Mouse (Mus musculus) hindlimb bud, embryonic 11.5 days (tissue): ENCODE results near the gene Edc3.
"Not testable (repeated sequence)": the region's sequence is repeated elsewhere in the genome, so short reads cannot be mapped to it uniquely, and the experiment has no call there.

Experiments
- DNase-seq: peaks from one replicate; pipeline ENCODE4 v3.0.0-alpha.2; 2012; ENCODE audit warnings: low read depth, low spot score; ENCODE audit errors: extremely low spot score

The Edc3 gene

DNA sequence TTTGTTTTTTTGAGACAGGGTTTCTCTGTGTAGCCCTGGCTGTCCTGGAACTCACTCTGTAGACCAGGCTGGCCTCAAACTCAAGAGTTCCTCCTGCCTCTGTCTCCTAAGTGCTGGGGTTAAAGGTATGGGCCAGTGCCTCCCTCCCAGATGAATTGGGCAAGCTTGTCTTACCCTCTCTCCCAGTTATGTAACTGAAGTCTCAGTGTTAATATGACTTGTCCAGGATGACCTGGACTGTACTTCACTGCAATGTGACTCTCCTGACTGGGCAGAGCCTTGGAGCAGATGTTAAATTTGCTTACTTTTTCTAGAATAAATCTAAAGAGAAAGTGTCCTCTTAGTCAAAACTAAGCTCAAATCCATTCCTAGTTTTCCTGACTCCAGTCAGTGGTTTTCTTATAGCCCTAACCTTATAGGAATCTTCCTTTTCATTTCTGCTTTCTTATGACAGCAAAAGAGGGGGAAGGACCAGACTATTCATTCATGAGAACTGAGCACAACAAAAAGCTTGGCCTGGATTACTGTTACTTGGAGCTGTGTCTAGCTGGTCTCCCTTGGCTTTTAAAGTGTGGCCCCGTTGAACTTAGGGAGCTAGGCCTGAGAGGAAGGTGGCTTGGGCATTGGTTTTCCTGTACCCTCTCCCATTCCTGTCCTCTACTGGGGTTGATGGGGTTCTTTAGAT is 9.7 kb upstream of the Edc3 start:
- DNase-seq: no peak

DNA sequence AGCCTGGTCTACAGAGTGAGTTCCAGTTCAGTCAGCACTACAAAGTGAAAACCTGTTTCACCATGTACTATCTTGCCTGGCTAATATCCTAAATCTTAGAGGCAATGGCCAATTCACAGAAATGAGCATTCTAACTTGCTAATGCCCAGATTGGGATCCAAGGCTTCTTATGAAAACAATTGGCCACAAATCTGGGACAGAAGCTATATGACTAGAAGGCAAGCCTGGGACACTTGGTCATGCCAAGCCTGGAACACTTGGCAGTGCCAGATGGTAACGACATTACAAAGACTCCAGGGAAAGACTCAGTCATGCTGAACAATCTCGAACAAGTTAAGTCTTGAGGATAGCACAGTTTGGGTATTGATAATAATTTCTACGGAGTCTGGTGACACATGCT is 1.8 kb upstream of the Edc3 start:
- no peak for DNase-seq

DNA sequence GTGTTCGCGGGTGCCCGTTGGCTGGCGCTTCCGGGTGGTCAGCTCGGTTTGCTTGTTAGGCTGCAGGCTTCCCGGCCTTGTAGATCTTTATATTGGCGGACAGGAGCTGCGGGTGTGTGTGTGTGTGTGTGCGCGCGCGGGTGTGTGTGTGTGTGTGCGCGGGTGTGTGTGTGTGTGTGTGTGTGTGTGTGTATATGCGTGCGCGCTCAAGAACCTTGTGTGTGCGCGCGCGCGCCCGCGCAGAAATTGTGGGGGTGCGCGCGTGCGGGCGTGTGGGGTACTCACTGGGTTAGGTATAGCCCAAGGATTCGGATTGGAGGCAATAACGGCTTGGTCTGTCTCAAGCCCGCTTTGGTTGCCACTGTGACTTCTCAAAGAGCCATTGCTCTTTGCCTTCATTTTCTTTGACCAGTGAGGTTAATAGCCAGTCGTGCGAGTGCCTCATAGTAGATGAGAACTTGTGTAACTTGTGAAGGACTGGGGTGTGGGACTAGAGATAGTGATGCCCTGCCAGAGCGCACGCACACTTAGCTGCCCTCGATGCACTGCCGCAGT is 457 bp downstream of the Edc3 start:
- DNase-seq: no peak

DNA sequence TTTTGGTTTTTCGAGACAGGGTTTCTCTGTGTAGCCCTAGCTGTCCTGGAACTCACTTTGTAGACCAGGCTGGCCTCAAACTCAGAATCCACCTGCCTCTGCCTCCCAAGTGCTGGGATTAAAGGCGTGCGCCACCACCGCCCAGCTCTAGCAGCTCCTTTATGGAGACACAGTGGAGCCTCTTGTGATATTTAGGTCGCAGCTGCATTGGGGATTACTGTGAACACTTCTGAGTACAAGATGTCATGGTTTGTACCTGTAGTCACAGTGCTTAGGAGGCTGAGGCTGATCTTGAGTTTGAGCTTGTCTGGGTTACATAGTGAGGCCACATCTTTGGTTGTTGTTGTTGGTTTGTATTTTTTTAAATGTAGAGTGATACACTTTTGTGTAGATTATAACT is 1.9 kb downstream of the Edc3 start:
- not testable (repeated sequence) for DNase-seq

DNA sequence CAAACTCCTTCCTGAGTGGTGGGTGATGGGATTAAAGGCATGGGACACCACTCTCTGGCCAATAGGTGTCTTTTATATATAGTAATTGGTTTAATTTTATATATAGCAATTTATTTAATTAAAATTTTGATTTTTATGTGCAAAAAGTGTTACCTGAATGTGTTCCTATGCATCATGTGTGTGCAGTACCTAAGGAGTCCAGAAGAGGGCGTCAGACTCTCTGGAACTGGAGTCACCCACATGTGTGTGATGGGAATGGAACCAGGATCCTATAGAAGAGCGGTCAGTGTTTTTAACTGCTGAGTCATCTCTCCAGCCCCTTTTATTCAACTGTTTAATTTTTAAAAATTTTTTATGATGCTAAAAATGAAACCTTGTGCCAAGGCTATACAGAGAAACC is 3.9 kb downstream of the Edc3 start:
- no peak for DNase-seq

DNA sequence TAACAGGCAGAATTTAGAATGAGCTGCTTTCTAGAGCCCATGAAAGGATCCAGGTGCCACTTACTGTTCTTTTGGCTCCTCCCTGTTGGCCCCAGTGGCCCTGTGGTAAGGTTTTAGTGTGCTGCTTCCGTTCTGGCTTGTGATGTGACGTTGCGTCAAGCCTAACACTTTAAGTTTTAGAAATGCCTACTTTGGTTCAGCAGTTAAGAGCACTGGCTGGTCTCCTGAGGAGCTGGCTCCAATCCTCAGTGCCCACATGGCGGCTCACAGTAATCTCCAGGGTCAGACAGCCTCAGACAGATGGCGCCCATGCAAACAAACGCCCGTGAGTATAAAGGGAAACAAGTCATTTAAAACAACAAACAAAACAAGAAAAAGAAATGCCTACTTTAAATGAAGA is 10.1 kb downstream of the Edc3 start:
- DNase-seq: no peak

DNA sequence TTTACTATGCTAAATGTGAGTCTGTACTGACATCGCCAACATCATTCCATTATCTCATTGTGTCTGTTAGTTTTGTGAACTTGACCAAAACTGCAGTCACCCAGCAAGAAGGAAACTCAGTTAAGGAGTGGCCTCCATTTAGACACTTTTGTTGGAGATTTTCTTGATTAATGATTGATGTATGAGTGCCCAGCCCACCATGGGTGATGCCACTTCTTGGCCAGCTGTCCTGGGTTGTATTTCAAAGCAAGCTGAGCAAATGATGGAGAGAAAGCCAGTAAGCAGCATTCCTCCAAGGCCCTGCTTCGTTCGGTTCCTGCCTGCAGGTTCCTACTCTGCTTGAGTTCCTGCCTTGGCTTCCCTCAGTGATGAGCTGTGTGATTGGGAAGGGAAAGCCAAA is 12.4 kb downstream of the Edc3 start:
- DNase-seq: no peak

DNA sequence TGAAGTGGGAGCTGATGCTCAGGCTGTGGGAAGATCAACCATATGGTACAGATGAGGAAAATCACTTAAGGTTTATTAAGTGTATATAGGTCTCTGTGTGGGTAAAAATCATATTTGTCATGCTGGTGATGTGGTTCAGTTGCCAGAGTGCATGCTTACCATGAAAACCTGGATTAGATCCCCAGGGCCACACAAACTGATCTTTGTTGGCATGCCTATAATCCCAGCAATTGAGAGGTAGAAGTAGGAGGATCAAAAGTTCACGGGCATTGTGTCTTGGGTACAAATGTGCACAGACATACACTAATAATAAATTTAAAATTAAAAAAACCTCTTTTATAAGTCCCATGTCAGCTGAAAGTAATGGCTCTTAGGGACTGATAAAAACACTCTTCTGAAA is 14.0 kb downstream of the Edc3 start:
- DNase-seq: no peak

DNA sequence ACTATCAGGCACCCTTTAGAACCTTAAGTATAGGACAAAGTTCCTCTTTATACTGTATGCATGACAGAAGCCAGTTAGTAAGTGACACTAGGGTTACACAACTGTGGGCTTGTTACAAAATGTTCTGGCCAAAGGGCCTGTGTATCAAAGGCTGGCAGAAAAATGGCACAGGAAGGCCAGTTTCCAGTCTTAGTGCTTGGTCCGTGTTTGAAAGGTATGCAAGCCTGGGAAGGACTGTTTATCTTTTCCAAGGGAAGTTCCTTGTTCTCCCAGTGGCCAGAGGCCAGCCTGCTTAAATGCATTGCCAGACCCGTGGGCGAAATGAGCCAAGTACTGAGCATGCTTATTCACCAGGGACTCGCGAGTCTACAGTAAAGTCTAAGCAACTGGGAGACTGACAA is 15.0 kb downstream of the Edc3 start:
- DNase-seq: no peak

DNA sequence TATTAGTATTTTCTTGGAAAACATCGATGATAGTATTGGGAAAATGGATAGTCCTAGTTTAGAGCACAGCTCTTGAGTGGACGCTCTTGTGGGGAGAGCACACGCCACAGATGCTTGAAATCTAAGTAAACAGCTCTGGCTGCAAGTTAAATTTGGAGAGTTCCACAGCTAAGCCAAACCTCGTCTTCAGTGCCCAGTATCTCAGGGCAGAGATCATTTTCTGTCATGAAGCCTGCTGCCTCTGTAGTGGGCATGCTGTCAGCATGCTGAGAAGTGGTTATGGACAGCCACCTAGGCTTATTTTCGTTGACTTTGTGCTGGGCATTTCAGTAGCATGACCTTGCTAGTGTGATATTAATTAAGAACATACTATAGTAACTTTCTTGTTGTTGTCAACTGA is 15.5 kb downstream of the Edc3 start:
- DNase-seq: no peak

DNA sequence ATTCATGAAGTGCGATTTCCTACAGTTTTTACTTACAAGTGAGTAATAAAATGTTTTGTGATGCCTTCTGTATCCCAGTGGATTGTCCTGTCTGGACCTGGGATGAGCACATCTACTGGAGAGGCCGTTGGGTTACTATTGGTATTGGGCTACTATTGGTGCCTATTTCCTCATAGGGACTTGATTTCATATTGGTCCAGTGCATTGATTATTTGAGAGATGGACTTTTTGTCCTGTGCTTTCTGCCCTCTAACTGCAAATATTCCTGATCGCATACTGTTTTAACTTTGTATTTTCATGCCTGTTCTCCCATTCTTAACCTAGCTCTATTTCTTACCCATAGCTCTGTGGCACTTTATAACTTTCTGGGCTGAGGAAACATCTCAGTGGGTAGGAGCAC is 16.4 kb downstream of the Edc3 start:
- DNase-seq: no peak

DNA sequence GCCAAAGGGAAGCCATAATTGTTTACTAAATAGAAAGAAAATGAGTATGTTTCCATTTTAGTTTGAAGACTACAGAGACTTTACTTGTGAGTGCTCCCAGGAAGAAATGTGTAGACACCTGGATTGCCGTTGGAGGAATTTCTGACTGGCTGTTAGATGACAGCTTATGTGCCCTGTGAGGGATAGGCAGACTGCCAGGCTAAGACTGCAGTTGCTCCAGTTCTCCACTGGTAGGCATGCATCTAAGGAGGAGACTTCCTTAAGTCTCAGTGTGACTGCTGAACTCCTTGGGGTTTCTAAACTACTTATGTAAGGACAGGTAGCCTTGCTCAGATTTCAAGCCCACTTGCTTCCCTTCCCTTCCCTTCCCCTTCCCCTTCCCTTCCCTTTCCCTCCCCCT is 20.0 kb downstream of the Edc3 start:
- no peak for DNase-seq

DNA sequence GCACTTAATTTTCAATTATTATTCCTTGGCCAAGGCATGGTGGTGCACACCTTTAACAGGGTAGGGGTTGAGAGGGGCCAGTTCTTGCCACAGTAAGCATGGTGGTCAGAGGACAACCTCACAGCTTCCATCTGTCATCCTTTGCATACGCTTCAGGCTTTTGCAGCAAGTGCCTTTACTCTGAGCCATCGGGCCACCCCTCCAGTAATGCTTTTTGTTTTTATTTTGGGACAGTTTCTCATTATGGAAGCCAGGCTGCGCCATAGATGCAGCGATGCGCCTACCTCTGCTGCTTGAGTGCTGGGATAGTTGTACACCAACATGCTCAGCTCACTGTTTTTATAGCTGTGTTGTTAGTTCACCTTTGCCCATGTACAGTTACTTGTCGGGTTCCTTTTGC is 25.3 kb downstream of the Edc3 start:
- DNase-seq: no peak

DNA sequence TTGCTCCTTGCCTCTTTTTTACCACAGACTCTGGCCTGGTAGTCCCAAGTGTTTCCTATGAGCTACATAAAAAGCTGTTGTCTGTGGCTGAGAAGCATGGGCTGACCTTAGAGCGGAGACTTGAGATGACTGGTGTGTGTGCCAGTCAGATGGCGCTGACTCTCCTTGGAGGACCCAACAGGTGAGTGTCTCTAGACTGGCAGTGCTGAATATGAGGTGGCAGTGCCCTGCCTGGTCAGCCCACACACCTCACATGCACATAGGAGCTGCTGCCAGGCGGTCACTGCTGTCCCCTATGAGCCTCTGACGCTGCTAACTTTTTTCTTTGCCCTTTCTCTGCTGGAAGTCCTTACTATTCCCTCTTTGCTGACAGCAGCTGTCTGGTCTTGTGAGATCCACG is 31.5 kb downstream of the Edc3 start:
- no peak for DNase-seq

DNA sequence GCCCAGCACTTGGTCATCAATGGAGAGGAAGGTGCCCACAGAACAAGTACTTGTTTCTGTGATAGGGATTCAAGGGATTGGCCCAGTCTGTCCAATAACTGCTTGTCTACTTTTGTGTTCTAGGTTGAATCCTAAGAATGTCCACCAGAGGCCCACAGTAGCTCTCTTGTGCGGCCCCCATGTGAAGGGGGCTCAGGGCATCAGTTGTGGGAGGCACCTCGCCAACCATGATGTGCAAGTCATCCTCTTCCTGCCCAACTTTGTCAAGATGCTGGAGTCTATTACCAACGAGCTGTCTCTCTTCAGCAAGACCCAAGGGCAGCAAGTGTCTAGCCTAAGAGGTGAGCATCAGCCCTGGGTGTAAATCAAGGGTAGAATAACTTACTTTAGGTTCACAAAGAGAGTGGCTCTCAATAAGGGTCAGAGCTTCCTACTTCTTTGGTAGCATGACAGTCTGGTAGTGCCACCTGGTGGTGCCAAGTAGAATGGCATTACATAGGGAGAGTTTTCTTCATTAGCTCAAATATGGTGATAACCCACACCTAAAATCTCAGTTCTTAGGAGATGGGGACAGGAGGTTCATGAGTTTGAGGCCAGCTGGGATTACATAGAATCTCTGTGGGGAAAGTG is 36.2 kb downstream of the Edc3 start:
- peak; percentile 33 for DNase-seq

DNA sequence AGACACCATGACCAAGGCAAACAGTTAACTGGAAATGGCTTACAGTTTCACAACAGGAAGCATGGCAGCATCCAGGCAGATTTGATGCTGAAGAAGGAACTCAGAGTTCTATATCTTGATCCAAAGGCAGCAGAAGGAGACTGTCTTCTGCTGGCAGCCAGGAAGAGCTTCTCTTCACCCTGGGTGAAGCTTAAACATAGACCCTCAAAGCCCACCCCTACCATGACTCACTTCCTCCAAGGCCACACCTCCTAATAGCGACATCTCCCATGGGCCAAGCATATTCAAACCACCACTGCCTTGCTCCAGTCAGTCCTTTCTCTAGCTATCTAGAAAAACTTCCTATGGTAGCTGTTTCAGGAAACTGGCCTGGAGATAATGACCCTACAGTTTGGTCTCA is 38.7 kb downstream of the Edc3 start:
- no peak for DNase-seq

DNA sequence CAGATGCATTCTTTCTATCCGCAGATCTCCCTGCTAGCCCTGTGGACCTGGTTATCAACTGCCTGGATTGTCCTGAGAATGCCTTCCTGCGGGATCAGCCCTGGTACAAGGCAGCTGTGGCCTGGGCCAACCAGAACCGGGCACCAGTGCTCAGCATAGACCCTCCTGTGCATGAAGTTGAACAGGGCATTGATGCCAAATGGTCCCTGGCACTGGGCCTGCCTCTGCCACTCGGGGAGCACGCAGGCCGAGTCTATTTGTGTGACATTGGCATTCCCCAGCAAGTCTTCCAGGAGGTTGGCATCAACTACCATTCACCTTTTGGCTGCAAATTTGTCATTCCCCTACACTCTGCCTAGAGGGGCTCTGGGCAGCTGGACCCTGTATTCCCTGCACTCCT is 39.8 kb downstream of the Edc3 start:
- no peak for DNase-seq

DNA sequence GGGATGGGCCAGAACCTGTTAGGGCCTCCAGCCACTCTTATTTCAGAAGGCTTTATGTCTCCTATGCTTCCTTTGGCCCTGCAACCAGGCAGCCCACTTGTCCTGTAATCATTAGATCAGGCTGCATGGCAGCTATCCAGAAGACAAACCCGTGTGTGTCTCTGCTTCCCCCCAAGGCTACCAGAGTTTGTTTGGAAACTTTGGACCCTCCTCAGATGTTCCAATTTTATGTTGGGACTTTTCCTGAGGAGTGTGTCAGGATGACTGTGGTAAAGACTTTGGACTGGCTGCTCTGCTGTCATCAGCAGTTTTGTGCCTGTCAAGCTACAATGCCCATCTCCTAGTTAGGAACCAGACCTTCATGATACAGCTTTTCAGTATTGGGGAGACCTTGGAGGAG is 40.5 kb downstream of the Edc3 start:
- DNase-seq: no peak

DNA sequence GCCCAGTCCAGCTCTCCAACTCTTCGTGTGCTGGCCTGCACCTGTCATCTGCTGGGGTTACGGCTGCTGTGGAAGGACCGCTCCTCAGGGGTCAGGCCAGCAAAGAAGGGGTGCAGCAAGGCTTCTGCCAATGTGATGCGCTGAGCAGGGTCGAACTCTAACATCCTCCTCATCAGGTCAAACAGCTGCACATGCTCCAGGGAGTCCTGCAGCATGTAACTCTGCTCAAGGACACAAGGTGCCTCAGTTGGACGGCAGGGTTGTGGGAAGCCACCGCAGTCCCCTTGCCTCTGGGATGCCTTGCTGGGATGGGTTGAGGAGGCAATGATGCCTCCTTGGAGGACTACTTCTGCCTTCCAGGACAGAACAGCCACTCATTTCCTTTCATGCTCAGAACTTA is 42.6 kb downstream of the Edc3 start:
- no peak for DNase-seq

DNA sequence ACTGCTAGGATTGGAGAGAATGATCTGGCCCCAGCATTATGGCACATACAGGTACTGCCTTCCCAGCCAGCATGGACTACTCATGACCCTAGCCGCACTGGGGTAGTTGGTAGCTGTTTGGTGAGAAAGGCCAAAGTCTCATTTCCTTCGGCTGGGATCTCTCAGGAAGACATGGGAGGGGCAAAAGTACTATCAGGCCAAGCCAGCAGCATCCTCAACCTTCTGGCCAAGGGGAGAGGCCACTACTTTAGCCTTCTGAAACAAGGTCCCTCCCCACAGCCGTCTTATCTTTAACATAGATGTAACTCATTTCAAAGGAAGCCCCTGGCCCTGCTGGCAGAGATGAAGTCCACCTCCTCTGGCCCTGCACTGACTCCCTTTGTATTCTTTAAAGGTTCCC is 49.2 kb downstream of the Edc3 start:
- DNase-seq: no peak

DNA sequence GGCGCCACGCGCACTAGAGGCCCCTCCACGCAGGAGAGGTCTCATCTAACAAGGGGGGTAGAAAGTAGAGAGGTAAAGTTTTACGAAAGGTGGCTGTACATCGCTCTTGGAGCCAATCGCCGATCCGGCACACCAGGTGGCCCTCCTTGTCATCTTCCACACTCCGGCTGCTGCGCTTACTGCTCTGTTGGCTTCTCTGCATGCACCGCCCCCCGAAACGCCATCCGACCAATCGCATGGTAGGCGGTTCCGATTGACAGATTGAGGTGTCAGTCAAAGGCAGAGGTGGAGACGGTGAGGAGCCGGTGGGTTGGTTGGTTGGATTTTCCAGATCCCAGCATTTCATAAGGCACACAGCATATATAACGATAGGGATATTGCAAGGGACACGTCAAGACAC is 50.2 kb downstream of the Edc3 start:
- no peak for DNase-seq

DNA sequence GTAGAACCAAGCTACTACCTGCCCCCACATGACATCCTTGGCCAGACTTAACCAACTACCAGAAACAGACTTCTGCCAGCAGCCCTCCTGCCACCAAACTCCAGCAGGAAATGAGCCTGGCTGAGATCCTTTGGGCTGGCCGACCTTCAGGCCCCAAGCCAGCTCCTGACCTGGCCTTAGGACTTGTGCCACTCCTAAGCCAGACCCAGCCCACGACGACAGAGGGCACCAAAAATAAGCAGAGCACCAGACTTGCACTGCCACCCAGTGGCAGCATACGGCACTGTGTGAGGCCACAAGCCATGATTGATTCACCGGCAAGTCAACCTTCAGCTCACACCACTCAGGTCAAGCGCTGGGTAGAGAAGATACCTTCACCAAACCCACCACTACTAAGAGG is 50.9 kb downstream of the Edc3 start:
- no peak for DNase-seq
